Mouse (Mus musculus) ovary, adult 10 weeks (tissue): ENCODE measurements around the gene Fzd1. TPM values are rescaled to one million over a fixed set of nuclear protein-coding genes. Genes with fewer than 3 reads are reported as not detected.

Experiments used
- polyA plus RNA-seq: library from polyadenylated mRNA; stranded (reverse); fragments of 350-450 nt; fragmentation: Illumina TruSeq; extraction: RNeasy Lipid Tissue Mini Kit (QIAGEN cat#74804); gene quantifications from one replicate; pipeline ENCODE4 v1.2.3, GENCODE M21; 2014

Gene Fzd1
- polyA plus RNA-seq = 23.9 TPM

DNA sequence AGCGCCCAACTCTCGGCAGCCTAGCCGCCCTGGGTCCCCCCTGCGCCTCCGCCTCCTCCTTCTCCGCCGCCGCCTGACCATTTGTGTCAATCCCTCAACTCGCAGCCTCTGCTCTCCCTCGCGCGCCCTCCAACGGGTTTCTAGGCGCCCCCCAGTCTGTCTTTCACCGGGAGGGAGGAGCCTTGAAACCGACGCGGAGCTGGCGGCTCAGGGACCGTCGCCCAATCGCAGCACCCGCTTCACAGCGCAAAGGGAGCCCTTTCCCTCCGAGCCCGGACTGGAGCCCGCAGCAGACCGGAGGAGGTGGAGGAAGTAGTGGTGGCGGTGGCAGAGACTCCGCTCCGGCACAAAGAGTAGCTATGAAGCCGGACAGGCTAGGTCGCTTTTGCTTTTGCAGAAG, at the start of gene Fzd1:
Gene Fzd1, minus strand, starts transcription at position 134 of the 400 bp plus-strand sequence.

